Mouse (Mus musculus): ENCODE data around the gene Cdipt. TPM values are rescaled to one million over a fixed set of nuclear protein-coding genes. Genes with fewer than 3 reads are reported as not detected.
A peak's percentile ranks its signal among the peaks of the same experiment; 100 is the strongest.

Gene Cdipt
- polyA plus RNA-seq, 1 experiment from 2014 or later: 92.4 TPM

DNA sequence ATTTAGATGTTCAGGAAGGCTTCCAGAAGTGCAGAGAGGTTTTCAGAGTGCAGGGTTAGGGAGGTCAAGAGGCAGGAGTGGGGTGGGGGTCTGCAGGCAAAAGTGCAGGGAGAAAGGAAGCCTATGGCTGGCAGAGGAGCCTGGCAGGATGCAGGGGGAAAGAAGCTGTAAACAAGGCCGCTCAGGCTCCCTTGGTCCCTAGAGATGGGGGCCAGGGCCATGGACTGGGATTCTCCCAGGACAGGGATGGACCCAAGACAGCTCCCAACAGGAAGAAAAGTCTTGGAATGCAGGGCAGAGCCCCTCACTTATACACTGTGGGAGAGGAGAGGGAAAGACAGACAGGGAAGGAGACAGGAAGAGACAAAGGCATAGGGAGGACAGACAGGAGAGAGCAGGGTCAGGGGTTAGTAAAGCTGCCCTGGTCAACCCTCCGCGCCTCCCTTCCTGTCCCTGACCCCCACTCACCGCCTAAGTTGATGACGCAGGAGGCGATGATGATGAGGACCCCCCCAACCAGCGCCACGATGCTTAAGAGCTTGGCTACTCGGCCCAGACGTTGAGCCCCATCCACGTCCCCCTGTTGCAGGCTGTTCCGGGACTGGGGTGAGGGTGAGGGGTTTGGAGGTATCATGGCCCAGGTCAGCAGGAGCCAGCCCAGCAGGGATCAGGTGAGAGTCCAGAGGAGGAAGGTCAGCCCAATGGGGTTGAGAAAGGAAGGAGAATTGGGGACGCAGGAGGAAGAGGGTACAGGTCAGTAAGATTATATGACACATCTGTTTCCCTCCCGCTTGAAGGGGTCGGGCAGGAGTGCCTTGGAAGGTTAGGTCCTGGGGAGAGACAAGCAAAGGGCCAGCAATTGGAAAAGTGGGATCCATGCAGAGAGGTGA is 42.9 kb downstream of the Cdipt start:
- Histone ChIP-seq H3K27me3 (replicated peaks; ENCODE audit: control insufficient read depth, insufficient read depth, low read length) (no peaks in the 10 kb centered on the region), H3K36me3 (ENCODE audit: control insufficient read depth, insufficient read depth, low read length) (peaks cover 45% of the 10 kb centered on the region), H3K4me3 (ENCODE audit: low read depth, low read length) (no peak overlapping the region; the same call in 1 of the 2 replicates), H3K4me2 (ENCODE audit: low read length) (peak overlapping the region; percentile 96; the same call in 1 of the 2 replicates), H3K9ac (ENCODE audit: low read length) (peak overlapping the region; percentile 22; the same call in 1 of the 2 replicates), H3K9me3 (replicated peaks; ENCODE audit: control insufficient read depth, low read length) (no peaks in the 10 kb centered on the region), H3K4me1 (ENCODE audit: control insufficient read depth, insufficient read depth, low read length) (peaks cover 44% of the 10 kb centered on the region), H3K27ac (ENCODE audit: low read depth, low read length) (peak overlapping the region; percentile 75)
- WGBS: 90% methylated on average over 15 of the region's 15 CpGs
- DNase-seq (ENCODE audit: low spot score): no peak
- no peak for ATAC-seq

DNA sequence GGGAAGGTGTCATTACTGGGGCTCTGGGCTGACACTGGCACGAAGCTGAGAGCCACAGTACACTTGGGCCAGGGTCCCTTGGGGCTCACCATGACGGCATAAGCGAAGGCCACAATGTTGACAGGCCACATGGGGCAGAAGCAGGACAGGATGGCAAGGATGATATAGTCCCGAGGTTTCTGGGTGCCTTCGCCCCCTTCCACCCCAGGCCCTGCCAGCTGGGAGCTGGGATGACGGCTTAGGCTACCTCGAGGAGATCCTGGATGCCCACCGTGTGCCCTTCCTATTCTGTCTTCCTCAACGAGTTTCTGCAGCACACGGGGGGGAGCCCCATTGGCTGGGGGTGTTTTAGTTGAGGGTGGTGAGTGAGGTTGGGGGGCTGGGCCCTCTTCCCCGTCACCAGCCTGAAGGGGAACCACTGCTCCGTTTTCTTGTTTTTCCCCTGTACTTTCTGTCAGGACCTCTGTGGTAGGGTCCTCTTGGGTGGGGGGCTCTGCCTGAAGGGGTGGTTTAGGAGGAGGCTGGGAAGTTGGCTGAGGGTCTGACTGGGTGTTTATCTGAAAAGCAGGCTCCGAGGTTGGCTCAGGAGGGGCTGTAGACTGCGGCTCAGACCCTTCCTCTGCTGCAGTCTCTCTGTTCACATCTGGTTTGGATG is 43.7 kb downstream of the Cdipt start:
- H3K27ac ChIP-seq (ENCODE audit: low read depth, low read length): no peak overlapping the region
- H3K9ac ChIP-seq (ENCODE audit: low read length): peak overlapping the region; percentile 85; the same call in 1 of the 2 replicates
- no peaks in the 10 kb centered on the region for H3K9me3 ChIP-seq (replicated peaks; ENCODE audit: control insufficient read depth, low read length)
- H3K4me3 ChIP-seq (ENCODE audit: low read depth, low read length): no peak overlapping the region
- ATAC-seq (no peak), DNase-seq (ENCODE audit: low spot score) (no peak)
- peak overlapping the region; percentile 64 for H3K4me2 ChIP-seq (ENCODE audit: low read length)
- WGBS: 85% methylated on average over 14 of the region's 14 CpGs
- no peaks in the 10 kb centered on the region for H3K27me3 ChIP-seq (replicated peaks; ENCODE audit: control insufficient read depth, insufficient read depth, low read length)
- peaks cover 45% of the 10 kb centered on the region for H3K36me3 ChIP-seq (ENCODE audit: control insufficient read depth, insufficient read depth, low read length)
- peaks cover 48% of the 10 kb centered on the region for H3K4me1 ChIP-seq (ENCODE audit: control insufficient read depth, insufficient read depth, low read length)

DNA sequence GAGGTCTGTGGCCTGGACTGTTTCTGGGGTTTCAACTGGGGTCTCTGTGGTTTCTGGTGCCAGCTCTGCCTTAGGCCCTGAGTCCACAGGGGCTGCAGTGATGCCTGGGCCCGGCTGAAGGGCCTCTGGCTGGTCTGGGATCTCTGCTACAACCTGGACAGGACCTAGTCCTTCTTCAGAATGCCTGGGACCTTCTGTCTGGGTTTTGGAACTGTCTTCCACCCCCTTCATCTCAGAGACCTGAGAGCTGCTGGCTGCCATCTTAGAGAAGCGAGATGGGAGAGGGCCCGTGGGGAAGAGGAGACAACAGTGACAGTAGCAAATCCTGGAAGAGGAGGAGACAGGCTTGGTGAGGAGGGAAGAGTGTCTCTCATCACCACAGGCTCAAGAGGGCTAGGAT is 44.3 kb downstream of the Cdipt start:
- Histone ChIP-seq H3K27ac (ENCODE audit: low read depth, low read length) (0 out of 2 replicates have a peak overlapping the region, but pooled peaks have one; percentile 85), H3K9me3 (replicated peaks; ENCODE audit: control insufficient read depth, low read length) (no peaks in the 10 kb centered on the region), H3K36me3 (ENCODE audit: control insufficient read depth, insufficient read depth, low read length) (peaks cover 44% of the 10 kb centered on the region), H3K4me2 (ENCODE audit: low read length) (peak overlapping the region; percentile 64), H3K4me3 (ENCODE audit: low read depth, low read length) (peak overlapping the region; percentile 50), H3K27me3 (replicated peaks; ENCODE audit: control insufficient read depth, insufficient read depth, low read length) (no peaks in the 10 kb centered on the region), H3K9ac (ENCODE audit: low read length) (peak overlapping the region; percentile 85), H3K4me1 (ENCODE audit: control insufficient read depth, insufficient read depth, low read length) (peaks cover 50% of the 10 kb centered on the region)
- no peak for ATAC-seq
- WGBS: 52% methylated on average over 3 of the region's 3 CpGs
- DNase-seq (ENCODE audit: low spot score): no peak

DNA sequence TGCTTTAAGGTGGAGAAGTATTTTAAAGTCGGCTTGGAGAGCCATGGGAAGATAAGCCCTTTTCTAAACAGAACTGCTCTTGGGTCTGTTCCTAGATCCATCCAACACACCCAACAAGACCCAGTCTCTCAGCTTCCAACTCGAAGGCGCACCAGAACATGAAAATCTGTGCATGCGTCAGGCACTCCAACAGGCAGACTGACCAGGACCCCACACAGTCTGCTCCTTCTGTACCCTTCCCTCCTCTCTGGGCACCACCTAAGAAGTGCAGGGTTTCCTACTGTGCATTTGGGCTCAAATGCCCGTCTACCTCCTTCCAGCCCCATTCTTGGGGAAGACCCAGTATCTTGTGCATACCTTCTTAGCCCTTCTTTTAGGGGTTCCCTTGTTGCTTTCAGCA is 44.8 kb downstream of the Cdipt start:
- H3K4me3 ChIP-seq (ENCODE audit: low read depth, low read length): peak overlapping the region; percentile 50
- 24% methylated on average over 5 of the region's 5 CpGs for WGBS
- no peak for ATAC-seq

DNA sequence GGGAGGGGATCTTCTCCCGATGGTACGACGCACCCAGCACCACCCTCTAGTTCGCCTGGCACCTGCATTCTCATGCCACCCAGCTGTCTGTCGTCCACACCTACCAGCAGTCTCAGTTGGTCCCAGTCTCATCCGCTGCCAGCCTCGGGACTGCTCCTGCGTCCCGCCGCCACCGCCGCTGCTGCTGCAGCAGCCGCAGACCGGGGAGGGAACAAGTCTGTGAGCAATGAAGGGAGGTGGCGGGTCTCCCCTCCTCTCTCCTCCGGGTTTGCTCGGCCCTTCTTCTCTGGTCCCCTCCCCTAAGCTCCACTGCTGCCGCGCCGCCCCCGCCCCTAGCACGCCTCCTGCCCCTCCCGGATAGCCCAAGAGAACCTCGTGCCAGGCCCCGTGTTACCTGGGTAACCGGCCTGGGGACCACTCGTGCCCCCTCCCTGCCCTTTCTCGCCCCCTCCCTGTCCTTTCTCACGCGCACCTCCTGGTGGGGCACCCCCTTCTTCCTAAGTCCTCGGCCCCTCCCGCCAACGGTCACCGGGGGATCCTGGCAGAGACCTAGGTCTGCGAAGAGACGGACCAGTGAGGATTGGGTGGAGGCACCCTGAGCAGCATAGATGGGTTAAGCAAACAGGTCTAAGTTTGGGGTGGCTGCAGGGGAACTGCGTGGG is 45.3 kb downstream of the Cdipt start, which contains the start of the genes Gm42742 and Prrt2:
Gene Gm42742, minus strand, starts transcription at position 197 of the 662 bp plus-strand sequence.
Gene Prrt2, minus strand, starts transcription at position 311 of the 662 bp plus-strand sequence.
- peak within 1 kb of the TSS; percentile 85 for H3K9ac ChIP-seq (ENCODE audit: low read length)
- ATAC-seq: peak; percentile 27
- no peaks in the 10 kb centered on the region for H3K9me3 ChIP-seq (replicated peaks; ENCODE audit: control insufficient read depth, low read length)
- peaks cover 41% of the 10 kb centered on the region for H3K4me1 ChIP-seq (ENCODE audit: control insufficient read depth, insufficient read depth, low read length)
- H3K4me2 ChIP-seq (ENCODE audit: low read length): peak within 1 kb of the TSS; percentile 64
- H3K36me3 ChIP-seq (ENCODE audit: control insufficient read depth, insufficient read depth, low read length): peaks cover 35% of the 10 kb centered on the region
- peak within 1 kb of the TSS; percentile 85 for H3K27ac ChIP-seq (ENCODE audit: low read depth, low read length)
- H3K4me3 ChIP-seq (ENCODE audit: low read depth, low read length): peak within 1 kb of the TSS; percentile 50
- peak; percentile 74 for DNase-seq (ENCODE audit: low spot score)
- under 1% methylated on average over 37 of the region's 37 CpGs for WGBS
- no peaks in the 10 kb centered on the region for H3K27me3 ChIP-seq (replicated peaks; ENCODE audit: control insufficient read depth, insufficient read depth, low read length)

More for the DNA sequence above, 44.8 kb downstream of the Cdipt start:
- H3K4me1 ChIP-seq (ENCODE audit: control insufficient read depth, insufficient read depth, low read length): peaks cover 47% of the 10 kb centered on the region
- H3K27me3 ChIP-seq (replicated peaks; ENCODE audit: control insufficient read depth, insufficient read depth, low read length): no peaks in the 10 kb centered on the region
- peak overlapping the region; percentile 85 for H3K9ac ChIP-seq (ENCODE audit: low read length)
- peaks cover 39% of the 10 kb centered on the region for H3K36me3 ChIP-seq (ENCODE audit: control insufficient read depth, insufficient read depth, low read length)
- no peaks in the 10 kb centered on the region for H3K9me3 ChIP-seq (replicated peaks; ENCODE audit: control insufficient read depth, low read length)
- peak overlapping the region; percentile 64 for H3K4me2 ChIP-seq (ENCODE audit: low read length)
- no peak for DNase-seq (ENCODE audit: low spot score)
- peak overlapping the region; percentile 85 for H3K27ac ChIP-seq (ENCODE audit: low read depth, low read length)

DNA sequence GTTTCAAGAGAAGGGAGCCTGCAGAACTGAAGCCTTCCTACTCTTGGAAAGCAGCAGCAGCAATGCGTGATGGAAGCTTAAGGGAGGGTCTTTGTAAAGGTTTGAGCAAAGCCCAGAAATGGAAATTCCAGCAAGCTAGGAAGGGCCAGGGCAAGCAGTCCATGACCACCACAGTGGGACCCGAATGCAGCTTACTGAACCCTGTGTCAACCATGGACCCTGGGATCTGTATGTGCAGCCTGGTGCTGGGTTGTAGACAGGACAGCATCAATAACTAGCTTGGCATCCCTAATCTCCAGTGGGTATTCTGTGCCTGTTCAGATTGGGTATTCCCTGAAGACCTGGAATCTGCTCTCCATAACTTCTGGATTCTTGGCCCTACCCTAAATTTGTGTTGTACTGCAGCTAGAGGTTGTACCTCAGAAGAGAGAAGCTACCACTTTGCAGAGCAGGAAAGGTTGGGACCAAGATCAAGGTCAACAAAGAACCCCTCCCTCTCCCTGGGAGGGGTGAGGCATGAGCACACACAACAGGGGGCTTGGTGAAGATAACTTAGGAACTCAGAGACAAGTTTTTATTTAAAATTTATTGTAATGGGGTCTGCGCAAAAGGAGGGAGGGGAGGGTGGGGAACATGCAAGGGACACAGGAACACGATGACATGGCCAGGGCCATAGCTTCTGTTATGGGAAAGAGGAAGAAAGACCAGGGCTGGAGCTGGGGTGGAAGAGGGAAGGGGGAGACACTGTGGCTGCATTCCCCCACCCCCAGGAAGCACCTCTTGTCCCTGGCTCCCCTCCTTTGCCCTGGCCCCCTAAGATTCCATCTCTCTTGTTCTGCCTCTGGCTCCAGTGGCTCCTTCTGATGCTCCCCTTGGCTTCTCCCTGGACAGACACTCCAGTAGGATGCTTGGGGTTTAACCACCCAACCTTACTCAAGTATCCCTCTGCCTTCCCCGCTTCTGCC is 46.1 kb downstream of the Cdipt start:
- ATAC-seq (no peak), DNase-seq (ENCODE audit: low spot score) (no peak)
- Histone ChIP-seq H3K4me3 (ENCODE audit: low read depth, low read length) (peak overlapping the region; percentile 50), H3K9me3 (replicated peaks; ENCODE audit: control insufficient read depth, low read length) (no peaks in the 10 kb centered on the region), H3K4me1 (ENCODE audit: control insufficient read depth, insufficient read depth, low read length) (peaks cover 40% of the 10 kb centered on the region), H3K4me2 (ENCODE audit: low read length) (peak overlapping the region; percentile 64), H3K9ac (ENCODE audit: low read length) (peak overlapping the region; percentile 85), H3K27ac (ENCODE audit: low read depth, low read length) (peak overlapping the region; percentile 85), H3K27me3 (replicated peaks; ENCODE audit: control insufficient read depth, insufficient read depth, low read length) (no peaks in the 10 kb centered on the region), H3K36me3 (ENCODE audit: control insufficient read depth, insufficient read depth, low read length) (peaks cover 35% of the 10 kb centered on the region)
- 45% methylated on average over 5 of the region's 5 CpGs for WGBS

DNA sequence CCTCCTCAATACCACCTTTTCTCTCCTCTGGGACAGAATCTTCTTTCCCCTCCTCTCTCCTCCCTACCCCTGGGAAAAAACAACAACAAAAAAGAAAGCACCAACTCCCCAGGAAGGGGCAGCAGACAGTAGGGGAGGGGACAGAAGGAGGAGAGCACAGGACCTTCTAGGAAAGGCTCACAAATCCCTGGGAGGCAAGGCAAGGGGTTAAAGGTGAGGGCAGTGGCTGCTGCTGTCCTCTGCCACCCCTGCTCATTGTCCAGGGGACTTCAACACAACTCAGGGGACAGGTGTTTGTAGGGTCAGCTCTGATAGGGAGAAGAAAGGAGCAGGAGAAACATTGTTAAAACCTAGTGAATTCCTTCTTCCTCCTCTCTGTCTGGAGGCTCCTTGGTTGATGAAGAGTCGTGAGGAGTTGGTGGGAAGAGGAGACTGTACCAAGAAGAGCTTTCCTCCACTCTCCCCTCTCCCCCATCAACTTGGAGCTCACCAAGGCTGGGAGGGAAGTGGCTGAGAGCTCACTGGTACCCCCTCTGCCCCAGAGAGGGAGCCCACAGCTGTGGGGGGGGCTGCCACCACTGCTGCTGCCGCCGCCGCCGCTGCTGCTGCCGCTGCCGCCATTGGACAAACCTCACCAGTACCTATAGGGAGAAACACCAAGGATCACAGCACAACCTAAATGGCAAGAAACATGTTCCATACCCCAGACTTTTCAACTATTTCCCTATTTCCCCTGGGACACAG is 47.0 kb downstream of the Cdipt start:
- Histone ChIP-seq H3K27ac (ENCODE audit: low read depth, low read length) (peak overlapping the region; percentile 85; the same call in 1 of the 2 replicates), H3K4me2 (ENCODE audit: low read length) (peak overlapping the region; percentile 98), H3K9me3 (replicated peaks; ENCODE audit: control insufficient read depth, low read length) (no peaks in the 10 kb centered on the region), H3K4me1 (ENCODE audit: control insufficient read depth, insufficient read depth, low read length) (peaks cover 39% of the 10 kb centered on the region), H3K27me3 (replicated peaks; ENCODE audit: control insufficient read depth, insufficient read depth, low read length) (no peaks in the 10 kb centered on the region), H3K9ac (ENCODE audit: low read length) (peak overlapping the region; percentile 99), H3K36me3 (ENCODE audit: control insufficient read depth, insufficient read depth, low read length) (peaks cover 35% of the 10 kb centered on the region), H3K4me3 (ENCODE audit: low read depth, low read length) (peak overlapping the region; percentile 97)
- 72% methylated on average over 7 of the region's 7 CpGs for WGBS
- no peak for DNase-seq (ENCODE audit: low spot score)
- no peak for ATAC-seq
